Mouse (Mus musculus): Measurements from ENCODE around the gene Gcn1l1. TPM values are rescaled to one million over a fixed set of nuclear protein-coding genes. Genes with fewer than 3 reads are reported as not detected.

Gcn1l1 gene
- polyA plus RNA-seq, 1 experiment = 131 TPM

- no peak for TF ChIP-seq GATA1 (IDR thresholded peaks at IDR 0.05; ENCODE audit: low read length)
These were observed 16.4 kb upstream of the Gcn1l1 start for GRCm38 (mm10) chr5:115548501-115549285.

- no peak for TF ChIP-seq GATA1 (IDR thresholded peaks at IDR 0.05; ENCODE audit: low read length)
These were observed 14.5 kb upstream of the Gcn1l1 start for GRCm38 (mm10) chr5:115550482-115551005.

DNA sequence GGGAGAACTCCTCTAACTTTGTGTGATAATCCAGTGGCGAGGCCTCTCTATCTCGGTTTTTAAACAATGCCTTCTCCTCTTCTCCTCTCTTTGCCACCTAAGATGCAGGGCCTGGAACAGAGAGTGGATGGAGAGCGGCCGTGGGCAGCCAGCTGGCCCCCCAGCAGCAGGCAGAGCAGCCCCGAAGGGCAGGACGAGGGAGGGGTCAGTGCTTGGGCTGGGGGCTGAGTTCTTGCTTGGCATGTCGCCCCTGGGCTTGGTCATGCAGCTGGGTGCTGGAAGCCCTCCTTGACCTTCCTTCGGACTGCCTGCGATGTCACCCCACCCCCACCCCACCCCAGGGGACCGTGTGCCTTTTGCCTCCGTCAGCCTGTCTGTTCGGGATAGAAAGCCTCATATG, 13.7 kb upstream of the Gcn1l1 start:
- TF ChIP-seq GATA1 (IDR thresholded peaks at IDR 0.05; ENCODE audit: low read length) = no peak

- no peak for TF ChIP-seq GATA1 (IDR thresholded peaks at IDR 0.05; ENCODE audit: low read length)
These were observed 13.3 kb upstream of the Gcn1l1 start for GRCm38 (mm10) chr5:115551799-115552198.

GRCm38 (mm10) chr5:115553801-115554420, 11.1 kb upstream of the Gcn1l1 start:
- no peak for TF ChIP-seq GATA1 (IDR thresholded peaks at IDR 0.05; ENCODE audit: low read length)

GRCm38 (mm10) chr5:115554536-115555291, 10.3 kb upstream of the Gcn1l1 start:
- TF ChIP-seq GATA1 (IDR thresholded peaks at IDR 0.05; ENCODE audit: low read length) = no peak

- no peak for TF ChIP-seq GATA1 (IDR thresholded peaks at IDR 0.05; ENCODE audit: low read length)
These were observed 8.8 kb upstream of the Gcn1l1 start for GRCm38 (mm10) chr5:115556217-115556616.

DNA sequence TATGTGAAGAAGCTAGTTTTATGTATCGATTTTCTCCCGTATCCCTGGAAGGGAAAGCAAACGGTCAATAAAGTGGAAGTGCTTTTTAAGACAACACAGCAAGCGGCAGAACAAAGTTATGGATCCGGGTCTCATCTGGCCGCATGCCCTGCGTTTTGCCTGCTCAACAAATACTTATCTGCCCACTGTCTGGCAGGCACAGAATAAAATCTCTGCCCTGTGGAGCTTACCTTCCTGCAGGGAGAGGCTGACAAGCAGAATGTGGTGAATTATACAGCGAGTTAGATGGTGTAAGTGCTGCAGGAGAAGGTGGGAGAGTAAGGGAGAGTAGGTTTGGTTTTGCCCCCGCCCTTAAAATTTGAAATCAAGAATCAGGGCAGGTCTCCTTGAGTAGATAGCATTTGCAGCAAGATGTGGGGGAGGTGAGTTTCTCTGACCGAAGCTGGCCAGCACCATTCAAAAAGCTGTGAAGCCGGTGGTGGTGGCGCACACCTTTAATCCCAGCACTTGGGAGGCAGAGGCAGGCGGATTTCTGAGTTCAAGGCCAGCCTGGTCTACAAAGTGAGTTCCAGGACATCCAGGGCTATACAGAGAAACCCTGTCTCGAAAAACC, 6.8 kb upstream of the Gcn1l1 start:
- TF ChIP-seq GATA1 (IDR thresholded peaks at IDR 0.05; ENCODE audit: low read length) = no peak

DNA sequence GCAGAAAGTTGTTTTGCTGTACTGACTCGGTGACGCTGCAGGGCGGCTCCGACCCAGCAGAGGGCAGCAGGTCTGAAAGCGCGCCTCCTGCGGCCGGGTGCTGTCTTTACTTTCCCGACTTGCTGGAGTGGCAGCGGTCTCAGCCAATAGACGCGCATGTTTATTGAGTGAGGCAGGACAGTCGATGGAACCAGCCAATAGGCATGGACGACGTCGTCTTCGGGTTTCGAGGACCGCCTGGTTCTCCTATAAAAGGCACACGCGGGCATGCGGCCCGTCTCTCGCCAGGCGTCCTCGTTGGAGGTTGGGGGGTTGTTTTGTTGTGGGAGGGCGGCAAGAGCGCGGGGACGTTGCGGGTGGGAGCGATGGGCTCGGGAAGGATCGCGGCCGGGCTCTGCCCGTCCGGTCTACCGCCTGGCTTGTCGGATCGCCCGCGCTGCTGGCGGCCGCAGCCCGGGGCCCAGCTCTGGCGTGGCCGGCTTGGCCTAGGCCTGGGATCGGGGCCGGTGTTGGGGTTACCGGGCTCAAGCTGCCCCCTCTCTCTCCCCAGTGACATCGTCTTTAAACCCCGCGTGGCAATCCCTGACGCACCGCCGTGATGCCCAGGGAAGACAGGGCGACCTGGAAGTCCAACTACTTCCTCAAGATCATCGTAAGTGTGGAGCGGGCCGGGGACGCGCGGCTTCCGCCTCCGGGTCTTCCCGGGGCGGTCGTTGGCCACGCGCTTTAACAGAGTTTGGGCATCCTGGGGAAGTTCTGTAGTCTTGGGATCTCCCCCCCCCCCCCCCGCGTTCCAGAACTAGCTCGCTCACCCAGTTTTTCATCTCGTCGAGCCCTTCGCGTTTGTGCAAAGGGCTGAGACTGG, 5.6 kb upstream of the Gcn1l1 start, which contains the start of gene Rplp0:
Gene Rplp0 (plus strand): TSS at position 231 of the 865 bp plus-strand sequence.
- no peak for TF ChIP-seq GATA1 (IDR thresholded peaks at IDR 0.05; ENCODE audit: low read length)

DNA sequence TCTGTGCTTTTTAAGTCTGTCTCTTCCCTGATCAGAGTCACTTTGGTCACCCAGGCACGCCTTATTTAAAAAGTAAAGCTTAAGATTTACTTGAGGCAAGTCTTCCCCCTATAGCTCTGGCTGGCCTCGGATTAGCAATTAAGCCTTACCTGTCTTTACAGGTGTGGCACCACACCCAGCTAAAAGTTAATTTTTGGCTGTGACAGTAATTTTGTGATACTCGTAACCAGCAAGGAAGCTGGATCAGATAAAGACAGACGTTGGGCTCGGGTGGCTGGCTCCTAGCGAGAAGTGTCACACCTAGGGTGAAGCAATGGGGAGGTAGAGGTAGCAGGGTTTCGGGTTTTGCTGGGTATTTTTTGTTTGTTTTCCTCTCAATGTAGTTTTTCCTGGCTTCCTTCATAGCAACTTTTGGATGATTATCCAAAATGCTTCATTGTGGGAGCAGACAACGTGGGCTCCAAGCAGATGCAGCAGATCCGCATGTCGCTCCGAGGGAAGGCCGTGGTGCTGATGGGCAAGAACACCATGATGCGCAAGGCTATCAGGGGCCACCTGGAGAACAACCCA, 4.6 kb upstream of the Gcn1l1 start:
- no peak for TF ChIP-seq GATA1 (IDR thresholded peaks at IDR 0.05; ENCODE audit: low read length)

- TF ChIP-seq GATA1 (IDR thresholded peaks at IDR 0.05; ENCODE audit: low read length) = no peak
These were observed 1.1 kb upstream of the Gcn1l1 start for GRCm38 (mm10) chr5:115563771-115564585.

- TF ChIP-seq GATA1 (IDR thresholded peaks at IDR 0.05; ENCODE audit: low read length) = no peak
These were observed 349 bp downstream of the Gcn1l1 start for GRCm38 (mm10) chr5:115565403-115565802.

DNA sequence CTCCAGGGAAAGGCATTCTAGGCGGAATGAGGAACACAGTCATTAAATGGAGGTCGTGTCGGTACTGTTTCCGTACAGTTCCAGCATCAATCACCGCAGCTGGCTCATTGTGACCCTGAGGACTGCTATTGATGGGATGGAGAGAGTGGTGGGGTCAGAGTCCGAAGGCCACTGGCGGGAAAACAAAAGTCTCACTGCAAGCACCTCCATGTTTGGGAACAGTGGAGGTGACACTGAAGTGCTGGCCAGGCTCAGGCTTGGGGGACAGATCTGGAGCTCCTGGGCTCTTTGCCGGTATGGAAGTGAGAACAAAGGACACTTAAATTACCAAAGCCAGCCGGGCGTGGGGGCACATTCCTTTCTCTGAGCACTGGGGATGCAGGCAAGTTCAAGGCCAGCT, 3.6 kb downstream of the Gcn1l1 start:
- no peak for TF ChIP-seq GATA1 (IDR thresholded peaks at IDR 0.05; ENCODE audit: low read length)

Data from G1E-ER4 (cell line).